Mouse (Mus musculus) embryonic facial prominence, embryonic 13.5 days (tissue): ENCODE data around the gene Resp18. TPM values are rescaled to one million over a fixed set of nuclear protein-coding genes. Genes with fewer than 3 reads are reported as not detected.

Experiments
- ATAC-seq: fragments of 200-750 bp; cut with Nextera tagmentation; 2 replicates; pipeline ENCODE4 v1.8.0; 2017; ENCODE audit warnings: low read depth; ENCODE audit not compliant: insufficient number of reproducible peaks, insufficient read depth, low FRiP score, low TSS enrichment
- H3K27ac ChIP-seq: fragments of 300-500 bp; sonication (generic); 2 replicates; pipeline ENCODE4 v1.5.1; 2015; ENCODE audit warnings: moderate library complexity, mild to moderate bottlenecking, inconsistent platforms
- H3K27me3 ChIP-seq: fragments of 300-500 bp; sonication (generic); 2 replicates; pipeline ENCODE4 v1.6.1; 2015; ENCODE audit warnings: mild to moderate bottlenecking, inconsistent platforms
- H3K36me3 ChIP-seq: fragments of 300-500 bp; sonication (generic); 2 replicates; pipeline ENCODE4 v1.6.1; 2015; ENCODE audit warnings: mild to moderate bottlenecking, inconsistent platforms
- H3K4me1 ChIP-seq: fragments of 300-500 bp; sonication (generic); 2 replicates; pipeline ENCODE4 v1.6.1; 2015; ENCODE audit warnings: inconsistent platforms
- H3K4me2 ChIP-seq: fragments of 300-500 bp; sonication (generic); 2 replicates; pipeline ENCODE4 v1.6.1; 2015; ENCODE audit warnings: moderate library complexity, mild to moderate bottlenecking, inconsistent platforms
- H3K4me3 ChIP-seq: fragments of 300-500 bp; sonication (generic); 2 replicates; pipeline ENCODE4 v1.5.1; 2015; ENCODE audit warnings: mild to moderate bottlenecking, inconsistent platforms
- H3K9ac ChIP-seq: fragments of 300-500 bp; sonication (generic); 2 replicates; pipeline ENCODE4 v1.6.1; 2015; ENCODE audit warnings: mild to moderate bottlenecking, inconsistent platforms
- H3K9me3 ChIP-seq: fragments of 300-500 bp; sonication (generic); 2 replicates; pipeline ENCODE4 v1.6.1; 2016; ENCODE audit warnings: inconsistent platforms
- whole genome bisulfite sequencing: fragments of 180-500 bp; shearing (Covaris S2); methylation state at CpG from one replicate; pipeline ENCODE4 v1.1.7; 2015; ENCODE audit warnings: mixed read lengths; 5-methylcytosine and 5-hydroxymethylcytosine counted together
- polyA plus RNA-seq: library from polyadenylated mRNA; unstranded; fragments of >200 nt; fragmentation: Nextera tagmentation; extraction: Ambion mirVana; gene quantifications from 2 replicates; pipeline ENCODE4 v1.2.1, GENCODE M21; 2015

Resp18 gene
- polyA plus RNA-seq, 1 experiment from 2014 or later, result 2.1 TPM

GRCm38 (mm10) chr1:75230335-75230994, 47.8 kb downstream of the Resp18 start:
- H3K27me3 ChIP-seq, result peaks cover 14% of the 10 kb centered on the region; the same call in 1 of the 2 replicates
- no peak for ATAC-seq
- H3K4me2 ChIP-seq, result no peak overlapping the region
- H3K36me3 ChIP-seq, result no peaks in the 10 kb centered on the region
- H3K9me3 ChIP-seq, result no peaks in the 10 kb centered on the region
- no peak overlapping the region for H3K27ac ChIP-seq
- peaks cover 3% of the 10 kb centered on the region; the same call in 1 of the 2 replicates for H3K4me1 ChIP-seq
- H3K9ac ChIP-seq, result no peak overlapping the region
- H3K4me3 ChIP-seq, result no peak overlapping the region
- WGBS, result 74% methylated on average over 7 of the region's 7 CpGs

GRCm38 (mm10) chr1:75229158-75229557, 49.1 kb downstream of the Resp18 start:
- ATAC-seq, result no peak
- Histone ChIP-seq H3K36me3 (no peaks in the 10 kb centered on the region), H3K4me1 (0 out of 2 replicates have a peak, but pooled peaks cover 3% of the 10 kb centered on the region), H3K4me2 (no peak overlapping the region), H3K9me3 (no peaks in the 10 kb centered on the region), H3K27ac (no peak overlapping the region), H3K27me3 (peaks cover 14% of the 10 kb centered on the region; the same call in 1 of the 2 replicates), H3K9ac (no peak overlapping the region), H3K4me3 (no peak overlapping the region)
- WGBS, result 69% methylated on average over 4 of the region's 4 CpGs

DNA sequence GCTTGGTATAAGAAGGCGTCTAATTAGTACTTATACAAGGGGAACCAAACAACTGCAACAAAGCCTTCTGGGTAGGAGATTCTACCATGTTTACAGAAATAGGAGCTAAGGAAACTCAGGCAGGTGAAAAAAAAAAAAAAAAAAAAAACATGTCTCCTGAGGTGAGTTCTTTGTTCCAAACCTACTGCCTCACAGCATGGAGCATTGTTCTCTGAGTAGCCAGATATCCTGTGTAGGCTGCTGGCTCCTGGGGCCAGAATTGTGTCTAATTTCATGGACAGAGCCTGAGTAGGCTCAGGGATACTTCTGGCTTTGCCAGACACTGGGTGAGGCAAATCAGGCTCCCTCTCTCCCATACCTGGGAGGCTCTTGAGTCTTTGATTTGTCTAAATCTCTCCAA, 50.6 kb downstream of the Resp18 start:
- Histone ChIP-seq H3K27me3 (peaks cover 15% of the 10 kb centered on the region; the same call in 1 of the 2 replicates), H3K27ac (no peak overlapping the region), H3K4me3 (no peak overlapping the region), H3K36me3 (no peaks in the 10 kb centered on the region), H3K4me1 (no peaks in the 10 kb centered on the region), H3K4me2 (no peak overlapping the region), H3K9ac (no peak overlapping the region), H3K9me3 (no peaks in the 10 kb centered on the region)
- no peak for ATAC-seq
- 81% methylated on average over 1 of the region's 1 CpGs for WGBS

DNA sequence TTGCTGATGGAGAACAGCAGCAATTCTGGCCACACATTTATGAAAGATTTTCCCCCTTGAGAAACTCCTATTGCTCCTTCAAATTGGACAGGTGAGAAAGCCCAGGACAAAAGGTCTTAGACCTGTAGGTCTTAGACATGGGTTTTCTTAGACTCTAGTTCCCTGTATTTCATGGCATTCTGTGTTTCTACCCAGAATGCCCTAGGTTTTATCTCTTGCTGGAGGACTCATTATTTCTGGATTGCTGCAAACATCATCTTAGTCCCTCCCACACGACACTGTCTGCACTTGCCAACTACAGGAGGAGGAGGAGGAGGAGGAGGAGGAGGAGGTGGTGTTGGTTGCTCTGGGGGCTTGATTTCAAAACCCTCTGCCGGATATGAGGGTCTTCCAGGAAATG, 52.1 kb downstream of the Resp18 start:
- no peaks in the 10 kb centered on the region for H3K4me1 ChIP-seq
- H3K36me3 ChIP-seq, result no peaks in the 10 kb centered on the region
- H3K9me3 ChIP-seq, result no peaks in the 10 kb centered on the region
- no peak overlapping the region for H3K27ac ChIP-seq
- WGBS, result 64% methylated on average over 2 of the region's 2 CpGs
- no peak overlapping the region for H3K4me2 ChIP-seq
- H3K27me3 ChIP-seq, result peaks cover 20% of the 10 kb centered on the region
- ATAC-seq, result no peak
- H3K4me3 ChIP-seq, result no peak overlapping the region
- H3K9ac ChIP-seq, result no peak overlapping the region

DNA sequence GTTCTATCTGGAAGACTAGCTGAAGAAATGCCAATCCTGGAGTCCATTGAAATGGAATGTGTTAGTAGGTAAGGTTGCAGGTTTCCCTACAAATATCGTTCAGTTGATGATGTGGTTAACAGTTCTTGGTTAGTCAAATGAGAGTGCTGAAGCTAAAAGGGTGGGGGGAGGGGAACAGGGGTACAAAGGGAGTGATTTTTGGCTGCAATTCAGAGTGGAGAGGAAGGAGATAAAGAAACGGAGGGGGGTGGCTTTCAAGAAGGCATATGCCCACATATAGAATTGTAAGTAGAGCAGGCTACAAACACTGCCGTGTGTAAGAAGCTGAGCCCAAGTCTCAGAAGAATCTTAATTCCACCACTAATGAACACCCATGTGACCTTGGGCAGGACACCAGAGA, 52.7 kb downstream of the Resp18 start:
- no peak overlapping the region for H3K9ac ChIP-seq
- no peak overlapping the region for H3K4me2 ChIP-seq
- 67% methylated on average over 3 of the region's 3 CpGs for WGBS
- ATAC-seq, result no peak
- H3K9me3 ChIP-seq, result no peaks in the 10 kb centered on the region
- H3K4me1 ChIP-seq, result no peaks in the 10 kb centered on the region
- no peaks in the 10 kb centered on the region for H3K36me3 ChIP-seq
- no peak overlapping the region for H3K4me3 ChIP-seq
- H3K27me3 ChIP-seq, result peaks cover 24% of the 10 kb centered on the region
- no peak overlapping the region for H3K27ac ChIP-seq

GRCm38 (mm10) chr1:75223532-75223931, 54.7 kb downstream of the Resp18 start:
- H3K4me3 ChIP-seq, result no peak overlapping the region
- no peak overlapping the region for H3K4me2 ChIP-seq
- WGBS, result 61% methylated on average over 6 of the region's 6 CpGs
- peaks cover 40% of the 10 kb centered on the region for H3K27me3 ChIP-seq
- H3K9ac ChIP-seq, result no peak overlapping the region
- H3K27ac ChIP-seq, result no peak overlapping the region
- H3K4me1 ChIP-seq, result peaks cover 10% of the 10 kb centered on the region
- no peaks in the 10 kb centered on the region for H3K9me3 ChIP-seq
- ATAC-seq, result no peak
- H3K36me3 ChIP-seq, result no peaks in the 10 kb centered on the region

DNA sequence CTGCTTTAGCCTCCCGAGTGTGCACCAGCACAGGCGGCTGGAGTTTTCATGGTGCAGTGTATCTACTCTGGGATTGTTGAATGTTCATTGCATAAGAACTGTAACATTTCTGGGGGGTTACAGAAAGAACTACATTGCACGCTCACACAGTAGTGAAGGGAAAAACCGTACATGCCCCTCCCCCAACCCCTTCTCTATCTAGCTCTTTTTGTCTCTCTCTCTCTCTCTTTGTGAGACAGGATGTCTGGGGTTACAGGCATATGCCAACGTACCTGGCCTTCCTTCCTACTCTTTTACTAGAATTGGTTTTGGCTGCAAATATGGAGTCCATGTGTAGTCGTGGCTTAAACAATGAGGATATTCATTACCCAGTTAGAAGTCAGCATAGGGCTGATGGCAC, 55.3 kb downstream of the Resp18 start:
- no peak for ATAC-seq
- Histone ChIP-seq H3K27ac (no peak overlapping the region), H3K4me3 (no peak overlapping the region), H3K27me3 (peaks cover 46% of the 10 kb centered on the region), H3K9me3 (no peaks in the 10 kb centered on the region), H3K36me3 (no peaks in the 10 kb centered on the region), H3K9ac (no peak overlapping the region), H3K4me2 (no peak overlapping the region), H3K4me1 (peaks cover 16% of the 10 kb centered on the region)
- WGBS, result 71% methylated on average over 6 of the region's 6 CpGs

Other genes starting within 250 kb of the Resp18 start
- 11.2 and 12.7 TPM in 2 replicates for gene Nhej1, start 153.2 kb downstream of the Resp18 start, polyA plus RNA-seq
- 0.15 and 0.47 TPM in 2 replicates for gene Slc23a3, start 144.5 kb downstream of the Resp18 start, polyA plus RNA-seq
- gene Cnppd1, start 135.7 kb downstream of the Resp18 start, polyA plus RNA-seq, result 40.5 and 43.8 TPM in 2 replicates
- gene Retreg2, start 135.6 kb downstream of the Resp18 start, polyA plus RNA-seq, result 39.4 and 45.1 TPM in 2 replicates
- 45.1 and 48.2 TPM in 2 replicates for gene Zfand2b, start 109.8 kb downstream of the Resp18 start, polyA plus RNA-seq
- gene Abcb6, start 98.0 kb downstream of the Resp18 start, polyA plus RNA-seq, result 27.0 and 35.2 TPM in 2 replicates
- gene Ankzf1, start 86.3 kb downstream of the Resp18 start, polyA plus RNA-seq, result 27.1 and 30.5 TPM in 2 replicates
- 28.4 and 30.8 TPM in 2 replicates for gene Atg9a, start 86.2 kb downstream of the Resp18 start, polyA plus RNA-seq
- gene Glb1l, start 67.6 kb downstream of the Resp18 start, polyA plus RNA-seq, result 21.9 and 23.3 TPM in 2 replicates
- gene Stk16, start 67.6 kb downstream of the Resp18 start, polyA plus RNA-seq, result 133 and 141 TPM in 2 replicates
- gene Tuba4a, start 58.5 kb downstream of the Resp18 start, polyA plus RNA-seq, result 17.1 and 23.2 TPM in 2 replicates
- not detected in 2 replicates for gene A630095N17Rik, start 46.3 kb downstream of the Resp18 start, polyA plus RNA-seq
- 36.6 and 47.8 TPM in 2 replicates for gene Dnajb2, start 42.0 kb downstream of the Resp18 start, polyA plus RNA-seq
- 0.37 and 0.54 TPM in 2 replicates for gene Ptprn, start 13.9 kb downstream of the Resp18 start, polyA plus RNA-seq
- 110 and 112 TPM in 2 replicates for gene Dnpep, start 39.6 kb upstream of the Resp18 start, polyA plus RNA-seq
- gene Des, start 81.9 kb upstream of the Resp18 start, polyA plus RNA-seq, result 9.9 and 13.8 TPM in 2 replicates
- 16.1 and 17.0 TPM in 2 replicates for gene Speg, start 96.9 kb upstream of the Resp18 start, polyA plus RNA-seq
- 74.2 and 83.0 TPM in 2 replicates for gene Gmppa, start 157.5 kb upstream of the Resp18 start, polyA plus RNA-seq
- gene Asic4, start 172.0 kb upstream of the Resp18 start, polyA plus RNA-seq, result 0.30 and 0.45 TPM in 2 replicates
- 30.6 and 31.5 TPM in 2 replicates for gene Chpf, start 200.9 kb upstream of the Resp18 start, polyA plus RNA-seq
- gene Tmem198, start 201.1 kb upstream of the Resp18 start, polyA plus RNA-seq, result 1.1 and 1.5 TPM in 2 replicates
- 62.3 and 67.1 TPM in 2 replicates for gene Obsl1, start 228.0 kb upstream of the Resp18 start, polyA plus RNA-seq
- gene Inha, start 228.7 kb upstream of the Resp18 start, polyA plus RNA-seq, result 12.3 and 13.2 TPM in 2 replicates
- 22.0 and 22.5 TPM in 2 replicates for gene Stk11ip, start 243.1 kb upstream of the Resp18 start, polyA plus RNA-seq